Mouse (Mus musculus): ENCODE measurements at regions not wholly inside any gene's neighbourhood (a gene's known extent, or its start where the extent isn't known, plus 50 kb on each side); places are given as distances from the start of the nearest gene placed in this dataset.

- DNase-seq (ENCODE audit: low spot score): no peak
Observed at GRCm38 (mm10) chr5:4697346-4698095, 60.3 kb downstream of the Fzd1 start.

- no peak for DNase-seq (ENCODE audit: low spot score)
Observed at GRCm38 (mm10) chr5:4696701-4697100, 61.1 kb downstream of the Fzd1 start.

GRCm38 (mm10) chr5:4689130-4689529, 68.7 kb downstream of the Fzd1 start:
- no peak for DNase-seq (ENCODE audit: low spot score)

- DNase-seq (ENCODE audit: low spot score): no peak
Observed at GRCm38 (mm10) chr5:4675316-4675715, 82.5 kb downstream of the Fzd1 start.

GRCm38 (mm10) chr5:4666381-4666780, 91.5 kb downstream of the Fzd1 start:
- no peak for DNase-seq (ENCODE audit: low spot score)

GRCm38 (mm10) chr5:4665978-4666377, 91.9 kb downstream of the Fzd1 start:
- no peak for DNase-seq (ENCODE audit: low spot score)

GRCm38 (mm10) chr5:4664918-4665317, 92.9 kb downstream of the Fzd1 start:
- DNase-seq (ENCODE audit: low spot score): no peak

GRCm38 (mm10) chr5:4664488-4664887, 93.3 kb downstream of the Fzd1 start:
- no peak for DNase-seq (ENCODE audit: low spot score)

- no peak for DNase-seq (ENCODE audit: low spot score)
Observed at GRCm38 (mm10) chr5:4662198-4662585, 95.6 kb downstream of the Fzd1 start.

- no peak for DNase-seq (ENCODE audit: low spot score)
Observed at GRCm38 (mm10) chr5:4661420-4662197, 96.2 kb downstream of the Fzd1 start.

GRCm38 (mm10) chr5:4657982-4658381, 99.9 kb downstream of the Fzd1 start:
- DNase-seq (ENCODE audit: low spot score): no peak

- peak; percentile 28 for DNase-seq (ENCODE audit: low spot score)
Observed at GRCm38 (mm10) chr5:4654186-4654585, 103.6 kb downstream of the Fzd1 start.

GRCm38 (mm10) chr5:4651167-4651955, 106.5 kb downstream of the Fzd1 start:
- no peak for DNase-seq (ENCODE audit: low spot score)

GRCm38 (mm10) chr5:4650709-4651108, 107.1 kb downstream of the Fzd1 start:
- DNase-seq (ENCODE audit: low spot score): no peak

GRCm38 (mm10) chr5:4649858-4650556, 107.8 kb downstream of the Fzd1 start:
- no peak for DNase-seq (ENCODE audit: low spot score)

GRCm38 (mm10) chr5:4641041-4641440, 116.8 kb downstream of the Fzd1 start:
- no peak for DNase-seq (ENCODE audit: low spot score)

- DNase-seq (ENCODE audit: low spot score): no peak
Observed at GRCm38 (mm10) chr5:4633763-4634162, 124.1 kb downstream of the Fzd1 start.

GRCm38 (mm10) chr5:4625206-4625605, 132.6 kb downstream of the Fzd1 start:
- DNase-seq (ENCODE audit: low spot score): no peak

GRCm38 (mm10) chr5:4623625-4624024, 134.2 kb downstream of the Fzd1 start:
- no peak for DNase-seq (ENCODE audit: low spot score)

GRCm38 (mm10) chr5:4620513-4621210, 137.2 kb downstream of the Fzd1 start:
- no peak for DNase-seq (ENCODE audit: low spot score)

- no peak for DNase-seq (ENCODE audit: low spot score)
Observed at GRCm38 (mm10) chr5:4615233-4615632, 142.6 kb downstream of the Fzd1 start.
